Mouse (Mus musculus): Measurements from ENCODE around the gene Dda1.
"Not testable (repeated sequence)": the region's sequence is repeated elsewhere in the genome, so short reads cannot be mapped to it uniquely, and the experiment has no call there.

The Dda1 gene

DNA sequence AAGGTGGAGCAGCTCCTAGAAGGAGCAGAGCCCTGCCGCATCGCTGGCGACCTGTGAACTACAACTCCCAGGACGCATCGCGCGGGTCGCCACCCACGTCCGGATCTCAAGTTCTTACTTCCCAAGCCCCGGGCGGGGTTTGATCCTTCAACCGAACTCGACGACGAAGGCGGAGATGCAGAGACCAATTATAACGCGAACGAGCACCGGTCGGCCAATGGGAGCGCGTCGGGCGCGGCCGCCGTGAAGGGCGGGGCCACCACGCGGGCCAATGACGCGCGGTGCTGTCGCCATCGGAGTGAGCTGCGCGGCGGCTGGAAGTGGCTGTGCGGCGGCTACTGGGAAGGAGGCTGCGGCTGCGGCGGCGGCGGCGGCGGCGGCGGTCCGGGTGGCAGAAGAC lies at the start of gene Dda1:
Gene Dda1 (plus strand): TSS at position 284 of the 400 bp plus-strand sequence.
- DNase-seq (ENCODE audit: extremely low spot score, low spot score), result peak; percentile 92

GRCm38 (mm10) chr8:71422121-71422520 lies 46.9 kb upstream of the Dda1 start:
- no peak for DNase-seq (ENCODE audit: extremely low spot score, low spot score)

- not testable (repeated sequence) for DNase-seq (ENCODE audit: extremely low spot score, low spot score)
Observed at GRCm38 (mm10) chr8:71432935-71433334, 36.1 kb upstream of the Dda1 start.

- no peak for DNase-seq (ENCODE audit: extremely low spot score, low spot score)
Observed at GRCm38 (mm10) chr8:71437041-71437440, 32.0 kb upstream of the Dda1 start.

DNA sequence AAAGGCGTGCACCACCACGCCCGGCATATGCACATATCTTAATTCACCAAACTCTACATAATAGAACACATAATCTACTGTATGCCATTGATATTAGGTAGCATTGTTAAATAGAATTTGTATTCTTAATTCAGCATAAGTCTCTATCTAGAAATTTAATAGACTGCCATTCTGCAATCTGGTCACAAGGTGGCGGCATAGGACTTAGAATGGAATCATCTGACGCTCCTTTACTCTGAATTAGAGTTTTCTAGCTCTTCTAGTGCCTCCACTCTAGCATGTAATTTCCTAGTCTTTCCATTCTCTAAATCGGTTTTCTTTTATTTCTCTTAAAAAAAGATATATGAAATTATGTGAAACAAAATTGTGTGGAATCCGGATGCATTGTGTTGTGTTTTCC lies 27.6 kb upstream of the Dda1 start:
- DNase-seq (ENCODE audit: extremely low spot score, low spot score), result peak; percentile 41

DNA sequence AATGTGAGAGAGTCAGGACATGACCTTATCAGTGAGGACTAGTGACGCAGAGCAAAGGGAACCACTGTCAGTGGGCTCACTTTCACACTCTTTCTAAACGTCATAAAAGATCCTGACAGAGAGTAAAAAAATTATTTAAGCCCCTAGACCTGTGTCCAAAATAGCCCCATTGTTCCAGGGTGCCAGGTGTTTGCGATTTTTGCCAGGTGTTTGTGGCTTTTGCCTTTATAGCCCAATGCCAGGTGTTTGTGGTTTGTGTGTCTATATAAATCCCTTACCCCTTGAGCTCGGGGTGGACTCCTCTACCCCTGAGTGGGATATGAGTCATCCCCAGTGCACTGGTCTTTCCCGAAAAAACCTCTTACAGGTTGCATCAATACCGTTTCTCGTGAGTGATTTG lies 23.9 kb upstream of the Dda1 start:
- no peak for DNase-seq (ENCODE audit: extremely low spot score, low spot score)

DNA sequence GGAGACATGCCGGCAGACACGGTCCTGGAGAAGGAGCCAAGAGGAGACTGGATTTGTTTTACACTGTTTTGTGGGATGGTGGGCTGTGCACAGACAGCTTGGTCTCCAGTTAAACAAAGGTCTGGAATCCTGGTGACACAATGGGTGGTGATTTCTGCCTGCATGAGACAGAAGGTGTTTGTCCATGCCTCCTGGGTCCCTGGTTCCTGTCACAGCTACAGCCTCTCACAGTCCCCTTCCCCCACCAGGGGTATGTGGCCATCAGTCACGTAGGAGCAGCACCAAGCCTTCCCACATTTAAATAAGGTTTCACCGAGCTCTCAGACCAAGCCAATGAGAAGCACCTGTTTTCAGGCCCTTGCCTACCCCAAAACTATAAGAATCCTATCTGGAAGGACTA lies 17.7 kb upstream of the Dda1 start:
- DNase-seq (ENCODE audit: extremely low spot score, low spot score), result no peak

DNA sequence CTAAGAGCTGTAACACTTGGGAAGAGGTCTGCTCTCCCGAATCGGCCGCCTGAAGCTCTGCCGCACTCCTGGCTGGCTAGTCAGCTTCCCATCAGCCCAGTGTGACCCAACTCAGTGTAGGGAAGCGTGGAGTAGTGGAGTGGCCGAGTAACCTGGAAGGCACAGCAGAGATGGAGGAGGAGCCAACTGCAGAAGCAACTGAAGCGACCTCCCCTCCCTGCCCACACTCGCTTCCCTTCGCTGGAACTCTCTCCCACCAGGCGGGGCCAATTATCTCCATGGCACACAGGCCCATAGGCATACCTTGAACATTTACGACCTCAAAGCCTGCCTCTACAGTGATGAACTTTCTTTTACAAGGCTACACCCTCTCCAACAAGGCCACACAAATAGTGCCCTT lies 17.2 kb upstream of the Dda1 start:
- no peak for DNase-seq (ENCODE audit: extremely low spot score, low spot score)

GRCm38 (mm10) chr8:71452669-71453068 lies 16.3 kb upstream of the Dda1 start:
- no peak for DNase-seq (ENCODE audit: extremely low spot score, low spot score)

DNA sequence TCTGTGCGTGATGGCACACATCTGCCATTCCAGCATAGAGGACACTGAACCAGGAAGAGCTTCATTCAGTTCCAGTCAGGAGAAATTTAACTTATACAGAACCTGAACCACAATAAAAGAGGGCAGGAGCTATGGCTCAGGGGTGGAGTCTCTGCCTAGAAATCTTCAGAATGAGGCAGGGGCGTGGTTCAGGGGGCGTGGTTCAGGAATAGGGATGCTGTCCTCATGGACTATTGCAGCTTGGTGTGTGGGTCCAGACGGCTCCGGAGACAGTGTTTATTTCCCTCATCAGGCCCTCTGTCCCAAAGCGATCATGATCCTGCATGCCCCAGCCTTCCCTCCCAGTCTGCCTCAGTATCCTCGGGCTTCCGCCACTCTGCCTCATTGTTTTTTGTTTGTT lies 14.3 kb upstream of the Dda1 start:
- peak; percentile 8 for DNase-seq (ENCODE audit: extremely low spot score, low spot score)

GRCm38 (mm10) chr8:71456906-71457305 lies 12.1 kb upstream of the Dda1 start:
- no peak for DNase-seq (ENCODE audit: extremely low spot score, low spot score)

- no peak for DNase-seq (ENCODE audit: extremely low spot score, low spot score)
Observed at GRCm38 (mm10) chr8:71457659-71458270, 11.2 kb upstream of the Dda1 start.

GRCm38 (mm10) chr8:71460716-71461115 lies 8.3 kb upstream of the Dda1 start:
- DNase-seq (ENCODE audit: extremely low spot score, low spot score), result no peak

DNA sequence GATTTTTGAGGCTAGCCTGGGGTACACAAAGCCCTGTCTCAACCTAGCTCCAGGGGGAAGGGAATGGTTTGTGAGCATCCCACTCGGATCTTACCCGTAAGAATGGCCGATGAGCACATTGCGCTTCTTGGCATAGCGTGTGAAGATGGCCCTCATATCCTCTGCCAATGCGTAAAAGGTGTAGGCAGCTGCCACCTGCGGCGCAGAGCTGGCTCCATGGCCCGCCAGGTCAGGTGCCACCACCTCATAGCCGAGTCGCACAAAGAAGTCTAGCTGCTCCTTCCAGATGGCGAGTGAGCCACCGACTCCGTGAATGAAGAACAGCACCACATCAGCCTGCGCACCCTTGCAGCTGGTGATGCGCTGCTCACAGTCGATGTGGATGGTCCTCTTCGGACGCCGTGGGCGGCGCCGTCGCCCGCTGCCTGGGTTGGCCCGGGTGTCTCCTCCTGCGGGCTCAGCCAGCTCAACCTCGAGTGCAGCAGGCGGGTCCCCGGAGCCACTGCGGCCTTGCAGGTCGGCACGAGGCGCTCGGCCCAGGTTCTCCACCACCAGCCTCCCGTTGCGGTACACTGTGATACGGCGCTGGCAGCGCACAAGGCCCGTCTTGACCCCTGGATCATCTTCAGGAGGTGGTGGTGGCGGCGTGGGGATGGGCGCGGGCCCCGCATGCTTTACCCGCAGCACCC lies 7.7 kb upstream of the Dda1 start:
- DNase-seq (ENCODE audit: extremely low spot score, low spot score), result no peak

DNA sequence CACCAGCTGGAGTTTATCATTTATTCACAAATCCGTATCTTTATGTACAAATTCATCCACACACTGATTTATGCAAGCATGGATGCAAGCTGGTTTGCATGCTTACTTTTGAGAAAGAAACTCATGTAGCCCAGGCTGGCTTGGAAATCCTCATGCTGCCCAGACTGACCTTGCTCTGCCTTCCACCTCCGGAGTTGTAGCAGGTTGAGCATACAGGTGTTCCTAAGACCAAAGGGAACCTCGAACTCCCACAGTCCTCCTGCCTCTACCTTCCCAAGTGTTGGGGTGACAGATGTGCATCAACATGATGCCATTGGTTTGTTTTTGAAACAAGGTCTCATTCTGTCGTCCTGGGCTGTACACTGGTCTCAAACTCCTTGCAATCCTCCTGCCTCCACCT lies 6.8 kb upstream of the Dda1 start:
- no peak for DNase-seq (ENCODE audit: extremely low spot score, low spot score)

DNA sequence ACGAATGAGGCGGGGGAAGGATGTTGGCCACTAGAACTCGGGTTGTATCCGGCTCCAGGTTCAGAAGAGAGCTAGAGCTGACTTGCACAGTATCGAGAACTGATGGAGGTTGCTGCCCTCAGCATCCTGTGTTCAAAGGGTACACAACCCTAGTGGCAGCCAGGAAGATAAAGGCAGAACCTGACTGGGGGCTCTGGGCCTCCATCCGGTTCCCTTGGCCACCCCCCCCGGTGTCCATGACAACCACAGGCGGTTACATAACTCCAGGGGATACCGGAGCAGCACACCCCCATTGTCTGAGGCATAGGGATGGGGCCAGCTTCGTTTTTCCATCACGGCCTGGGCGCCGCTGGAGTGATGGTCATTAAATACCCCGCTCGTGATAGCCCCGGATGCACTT lies 6.2 kb upstream of the Dda1 start:
- peak; percentile 61 for DNase-seq (ENCODE audit: extremely low spot score, low spot score)

DNA sequence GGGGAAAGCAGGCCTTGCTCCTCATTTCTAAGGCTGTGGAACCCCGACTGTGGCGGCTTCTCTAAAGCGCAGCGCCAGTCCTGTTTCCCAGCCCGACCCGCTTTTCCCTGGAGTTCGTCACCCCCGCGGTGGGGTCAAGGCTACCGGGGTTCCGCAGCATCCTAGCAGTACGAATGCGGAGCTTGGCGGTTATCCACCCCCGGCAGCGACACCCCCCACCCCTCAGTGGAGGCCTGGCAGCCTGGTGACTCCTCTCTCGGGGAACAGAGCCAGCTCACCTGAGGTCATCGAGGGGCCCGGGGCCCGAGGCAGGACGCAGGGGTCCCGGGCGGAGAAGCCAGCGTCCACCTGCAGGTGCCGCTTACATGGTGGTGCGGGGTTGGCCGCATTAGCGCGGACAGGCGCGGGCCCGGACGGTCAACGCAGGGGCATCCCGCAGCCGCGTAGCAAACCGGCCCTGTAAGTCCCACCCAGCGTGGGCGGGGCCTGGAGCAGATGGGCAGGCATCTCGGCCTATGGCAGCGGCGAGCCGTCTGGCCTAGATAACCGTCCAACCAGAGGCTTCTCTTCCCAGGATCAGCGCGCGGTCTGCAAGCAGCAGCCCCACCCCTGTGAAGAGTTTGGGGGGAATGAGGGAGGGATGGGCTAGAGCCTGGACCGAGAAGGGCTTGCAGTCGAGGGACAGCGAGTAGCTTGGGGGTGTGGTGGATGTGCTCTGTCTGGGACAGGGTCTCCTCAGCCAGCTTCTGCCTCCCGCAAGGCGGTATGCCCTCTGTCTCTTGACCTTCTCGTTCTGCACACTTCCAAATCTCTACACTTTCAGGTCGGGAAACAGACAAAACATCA lies 5.6 kb upstream of the Dda1 start, which contains the start of gene Abhd8:
Gene Abhd8 (minus strand): TSS at position 468 of the 846 bp plus-strand sequence.
- peak; percentile 96 for DNase-seq (ENCODE audit: extremely low spot score, low spot score)

GRCm38 (mm10) chr8:71464513-71465500 lies 4.2 kb upstream of the Dda1 start, which contains the start of gene Mrpl34:
Mrpl34 (plus strand) TSS chr8:71464959.
- DNase-seq (ENCODE audit: extremely low spot score, low spot score), result peak; percentile 96

- DNase-seq (ENCODE audit: extremely low spot score, low spot score), result no peak
Observed at GRCm38 (mm10) chr8:71465733-71466132, 3.3 kb upstream of the Dda1 start.

DNA sequence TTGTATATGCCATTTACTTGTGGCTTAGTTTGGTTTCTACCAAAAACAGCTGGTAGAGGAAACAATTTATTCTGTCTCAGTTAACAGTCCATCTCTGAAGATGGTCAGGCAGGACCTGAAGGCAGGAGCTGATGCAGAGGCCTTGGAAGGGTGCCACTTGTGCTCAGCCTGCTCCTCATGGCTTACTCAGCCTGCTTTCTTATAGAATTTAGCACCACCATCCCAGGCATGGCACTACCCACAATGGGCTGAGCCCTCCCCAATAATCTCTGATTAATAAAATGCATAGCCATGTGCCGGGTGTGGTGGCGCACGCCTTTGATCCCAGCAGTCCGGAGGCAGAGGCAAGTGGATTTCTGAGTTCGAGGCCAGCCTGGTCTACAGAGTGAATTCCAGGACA lies 2.8 kb upstream of the Dda1 start:
- DNase-seq (ENCODE audit: extremely low spot score, low spot score), result no peak

GRCm38 (mm10) chr8:71467201-71467600 lies 1.8 kb upstream of the Dda1 start:
- no peak for DNase-seq (ENCODE audit: extremely low spot score, low spot score)

Data from neural tube, embryonic 10.5 days (tissue).